Mouse (Mus musculus) forebrain, postnatal 0 days (tissue): ENCODE measurements around the gene Pcolce2. TPM values are rescaled to one million over a fixed set of nuclear protein-coding genes. Genes with fewer than 3 reads are reported as not detected.
"Not testable (repeated sequence)": the region's sequence is repeated elsewhere in the genome, so short reads cannot be mapped to it uniquely, and the experiment has no call there.

Source experiments
- ATAC-seq: fragments of 200-750 bp; cut with Nextera tagmentation; 2 replicates; pipeline ENCODE4 v1.8.0; 2017; ENCODE audit warnings: mild to moderate bottlenecking, moderate library complexity
- DNase-seq: peaks from one replicate; pipeline ENCODE4 v3.0.0-alpha.2; 2015
- H3K27ac ChIP-seq: fragments of 300-500 bp; sonication (generic); 2 replicates; pipeline ENCODE4 v1.5.1; 2014; ENCODE audit warnings: low read depth, mild to moderate bottlenecking, antibody characterized with exemption, low read length, moderate library complexity, mixed read lengths
- H3K27me3 ChIP-seq: fragments of 300-500 bp; sonication (generic); 2 replicates; pipeline ENCODE4 v1.6.1; 2014; ENCODE audit warnings: mild to moderate bottlenecking, low read length, mixed read lengths; ENCODE audit not compliant: insufficient read depth
- H3K36me3 ChIP-seq: fragments of 300-500 bp; sonication (generic); 2 replicates; pipeline ENCODE4 v1.6.1; 2014; ENCODE audit warnings: mild to moderate bottlenecking, moderate library complexity; ENCODE audit not compliant: insufficient read depth
- H3K4me1 ChIP-seq: fragments of 300-500 bp; sonication (generic); 2 replicates; pipeline ENCODE4 v1.6.1; 2014; ENCODE audit warnings: antibody characterized with exemption; ENCODE audit not compliant: insufficient read depth
- H3K4me2 ChIP-seq: fragments of 300-500 bp; sonication (generic); 2 replicates; pipeline ENCODE4 v1.6.1; 2014; ENCODE audit warnings: low read depth, mild to moderate bottlenecking, moderate library complexity
- H3K4me3 ChIP-seq: fragments of 300-500 bp; sonication (generic); 2 replicates; pipeline ENCODE4 v1.5.1; 2014; ENCODE audit warnings: low read depth, low read length, mixed read lengths
- H3K9ac ChIP-seq: fragments of 300-500 bp; sonication (generic); 2 replicates; pipeline ENCODE4 v1.6.1; 2014; ENCODE audit warnings: mild to moderate bottlenecking
- H3K9me3 ChIP-seq: fragments of 300-500 bp; sonication (generic); 2 replicates; pipeline ENCODE4 v1.6.1; 2016; ENCODE audit warnings: low read length
- CTCF ChIP-seq: sonication (generic); IDR thresholded peaks from 2 replicates; pipeline ENCODE4 v1.5.1; 2016; ENCODE audit warnings: antibody characterized with exemption, control low read depth, low read depth
- WGBS: fragments of 180-500 bp; shearing (Covaris S2); extraction: QIAGEN DNeasy Blood & Tissue Kit; methylation state at CpG from one replicate; pipeline ENCODE4 v1.1.7; 2014; 5-methylcytosine and 5-hydroxymethylcytosine counted together
- polyA plus RNA-seq: library from polyadenylated mRNA; unstranded; fragments of >200 nt; fragmentation: Nextera tagmentation; extraction: Ambion mirVana; gene quantifications from 2 replicates; pipeline ENCODE4 v1.2.1, GENCODE M21; 2015
- total RNA-seq: library from RNA; depleted of rRNA; stranded (reverse); fragments of >200 nt; gene quantifications from 2 replicates; pipeline ENCODE4 v1.2.3, GENCODE M21; 2014

The Pcolce2 gene
- total and polyA plus RNA-seq, 2 experiments from 2014 or later = 1.5 to 2.5 TPM

DNA sequence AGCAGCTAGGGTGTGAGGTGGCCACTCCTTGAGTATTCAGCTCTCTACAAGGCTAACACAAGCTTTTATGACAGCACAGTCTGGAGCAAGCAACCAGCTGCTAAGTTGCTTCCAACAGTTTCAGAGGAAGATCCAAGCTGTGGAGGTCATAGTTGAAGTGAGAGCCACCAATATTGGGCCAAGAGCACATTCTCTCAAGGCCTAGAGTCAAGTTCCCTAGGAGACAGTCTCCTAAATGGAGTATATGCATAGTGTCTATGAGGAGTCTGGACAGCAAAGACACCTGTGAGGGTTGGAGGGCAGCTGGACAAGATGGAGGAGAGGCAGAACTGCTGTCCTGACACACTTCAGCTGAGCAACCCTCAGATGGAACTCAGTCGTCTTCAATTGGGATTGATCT is 18.8 kb upstream of the Pcolce2 start:
- Histone ChIP-seq H3K36me3 (no peaks in the 10 kb centered on the region), H3K4me1 (no peaks in the 10 kb centered on the region), H3K9me3 (no peaks in the 10 kb centered on the region), H3K9ac (no peak overlapping the region), H3K4me2 (no peak overlapping the region), H3K27me3 (no peaks in the 10 kb centered on the region), H3K27ac (no peak overlapping the region), H3K4me3 (no peak overlapping the region)
- TF ChIP-seq CTCF = no peak
- ATAC-seq = no peak
- WGBS = 76% methylated on average over 1 of the region's 1 CpGs
- DNase-seq = no peak

DNA sequence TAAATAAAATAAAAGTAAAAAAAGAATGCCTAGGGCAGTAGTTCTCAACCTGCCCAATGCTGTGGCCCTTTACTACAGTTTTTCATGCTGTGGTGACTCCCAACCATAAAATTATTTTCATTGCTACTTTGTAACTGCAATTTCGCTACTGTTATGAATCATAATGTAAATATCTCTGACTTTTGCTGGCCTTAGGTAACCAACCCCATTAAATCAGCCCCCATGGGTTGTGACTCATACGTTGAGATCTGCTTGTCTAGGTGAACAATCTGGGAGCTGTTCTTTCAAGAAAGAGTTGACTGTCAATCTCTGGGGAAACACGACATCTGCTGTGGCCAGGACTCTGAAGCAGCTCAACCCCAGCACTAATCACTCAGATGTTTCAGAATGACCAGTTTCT is 13.3 kb upstream of the Pcolce2 start:
- Histone ChIP-seq H3K36me3 (no peaks in the 10 kb centered on the region), H3K27me3 (no peaks in the 10 kb centered on the region), H3K4me3 (no peak overlapping the region), H3K27ac (no peak overlapping the region), H3K4me1 (no peaks in the 10 kb centered on the region), H3K4me2 (no peak overlapping the region), H3K9me3 (no peaks in the 10 kb centered on the region), H3K9ac (no peak overlapping the region)
- TF ChIP-seq CTCF = no peak
- ATAC-seq (no peak), DNase-seq (no peak)
- 96% methylated on average over 3 of the region's 3 CpGs for WGBS

DNA sequence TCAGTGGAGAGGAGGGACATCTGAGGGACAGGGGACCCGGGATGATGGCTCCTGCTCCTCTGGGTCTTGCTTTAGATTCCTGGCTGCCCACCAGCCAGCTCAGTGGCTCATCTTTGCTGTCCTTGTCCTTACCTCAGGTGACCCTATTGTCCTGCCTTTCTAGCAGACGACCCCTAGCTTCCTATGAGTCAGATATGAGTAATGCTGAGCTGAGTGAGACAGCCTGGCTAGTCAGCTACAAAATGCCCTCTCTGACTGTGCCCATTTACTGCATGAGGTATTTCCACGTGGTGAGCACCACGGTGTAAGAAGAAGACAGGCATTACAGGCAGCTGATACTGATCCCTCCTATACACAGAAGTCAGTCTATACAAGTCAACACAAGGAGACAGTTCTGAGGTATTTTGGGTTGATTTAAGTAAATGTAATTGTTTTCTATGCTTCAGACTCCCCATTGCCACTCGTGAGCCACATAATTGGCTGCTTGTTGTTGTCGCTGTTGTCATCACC is 8.9 kb upstream of the Pcolce2 start:
- Histone ChIP-seq H3K27me3 (no peaks in the 10 kb centered on the region), H3K9ac (no peak overlapping the region), H3K4me3 (no peak overlapping the region), H3K4me1 (no peaks in the 10 kb centered on the region), H3K9me3 (no peaks in the 10 kb centered on the region), H3K27ac (no peak overlapping the region), H3K36me3 (no peaks in the 10 kb centered on the region), H3K4me2 (no peak overlapping the region)
- no peak for TF ChIP-seq CTCF
- WGBS = 88% methylated on average over 6 of the region's 6 CpGs
- no peak for ATAC-seq
- DNase-seq = no peak

DNA sequence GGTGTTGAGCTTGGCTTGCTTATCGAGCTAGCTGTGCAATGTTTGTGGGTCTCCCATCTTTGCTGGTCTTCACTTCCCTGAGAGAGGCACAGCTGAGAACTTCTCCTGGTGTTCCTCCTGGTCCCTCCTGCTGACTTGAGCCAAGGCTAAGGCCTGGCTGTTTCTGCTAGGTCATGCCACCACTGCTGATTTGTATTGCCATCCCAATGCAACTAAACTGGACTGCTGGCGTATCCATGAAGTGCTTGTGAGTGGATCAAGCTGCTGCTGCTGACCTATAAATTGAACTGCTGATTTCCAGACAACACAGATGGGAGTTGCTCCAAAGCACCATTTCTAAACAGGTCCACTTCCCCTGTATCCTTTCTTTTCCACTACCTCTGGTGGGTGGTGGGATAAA is 7.8 kb upstream of the Pcolce2 start:
- DNase-seq, H3K27me3 ChIP-seq, H3K4me3 ChIP-seq, H3K4me2 ChIP-seq, H3K9me3 ChIP-seq, H3K4me1 ChIP-seq, H3K27ac ChIP-seq, H3K9ac ChIP-seq, H3K36me3 ChIP-seq, ATAC-seq: not testable (repeated sequence)
- WGBS = 87% methylated on average over 2 of the region's 2 CpGs

DNA sequence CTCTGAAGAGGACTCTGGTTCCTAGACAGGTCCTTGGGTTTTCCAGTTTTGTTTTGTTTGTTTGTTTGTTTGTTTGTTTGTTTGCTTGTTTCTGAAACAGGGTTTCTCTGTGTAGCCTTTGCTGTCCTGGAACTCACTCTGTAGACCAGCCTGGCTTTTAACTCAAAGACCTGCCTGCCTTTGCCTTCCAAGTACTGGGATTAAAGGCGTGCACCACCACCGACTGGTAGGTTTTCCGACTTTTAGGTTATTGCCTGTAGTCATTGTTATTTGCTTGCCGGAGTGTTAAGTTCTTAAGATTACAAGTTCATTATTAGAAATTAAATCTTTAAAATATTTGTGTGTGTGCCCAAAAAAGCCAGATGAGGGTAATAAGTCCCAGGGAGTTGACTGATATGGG is 1.0 kb upstream of the Pcolce2 start:
- ATAC-seq = no peak
- H3K9ac ChIP-seq = no peak overlapping the region
- H3K4me3 ChIP-seq = no peak overlapping the region

DNA sequence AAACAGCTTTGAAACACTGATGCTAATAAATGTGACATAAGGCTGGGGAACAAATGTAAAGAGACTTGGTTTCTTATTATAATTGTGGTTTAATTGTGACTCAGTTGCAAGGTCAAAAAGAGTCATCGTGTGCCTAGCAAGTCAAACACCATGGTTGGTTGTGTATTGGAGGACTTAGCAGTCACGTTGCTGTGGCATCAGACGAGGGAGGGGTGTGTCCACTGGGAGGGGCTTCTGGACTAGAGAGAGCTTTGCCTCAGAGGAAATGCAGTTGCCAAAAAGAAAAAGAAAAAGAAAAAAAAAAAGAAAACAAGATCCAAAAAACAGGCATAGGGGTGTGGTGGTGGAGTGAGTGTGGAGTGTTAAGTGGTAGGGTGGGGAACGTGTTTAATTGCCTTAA is 2.5 kb downstream of the Pcolce2 start:
- Histone ChIP-seq H3K27me3 (no peaks in the 10 kb centered on the region), H3K4me2 (no peak overlapping the region), H3K9me3 (no peaks in the 10 kb centered on the region), H3K4me3 (no peak overlapping the region), H3K9ac (no peak overlapping the region), H3K36me3 (no peaks in the 10 kb centered on the region), H3K4me1 (no peaks in the 10 kb centered on the region), H3K27ac (no peak overlapping the region)
- DNase-seq (no peak), ATAC-seq (no peak)
- TF ChIP-seq CTCF = no peak
- WGBS = 48% methylated on average over 4 of the region's 4 CpGs

More for the DNA sequence above, 1.0 kb upstream of the Pcolce2 start:
- DNase-seq = no peak
- no peak overlapping the region for H3K27ac ChIP-seq
- WGBS = 65% methylated on average over 4 of the region's 4 CpGs
- H3K4me2 ChIP-seq = no peak overlapping the region; the same call in 1 of the 2 replicates
- no peaks in the 10 kb centered on the region for H3K27me3 ChIP-seq
- no peaks in the 10 kb centered on the region for H3K4me1 ChIP-seq
- no peaks in the 10 kb centered on the region for H3K9me3 ChIP-seq
- H3K36me3 ChIP-seq = no peaks in the 10 kb centered on the region
- no peak for TF ChIP-seq CTCF

DNA sequence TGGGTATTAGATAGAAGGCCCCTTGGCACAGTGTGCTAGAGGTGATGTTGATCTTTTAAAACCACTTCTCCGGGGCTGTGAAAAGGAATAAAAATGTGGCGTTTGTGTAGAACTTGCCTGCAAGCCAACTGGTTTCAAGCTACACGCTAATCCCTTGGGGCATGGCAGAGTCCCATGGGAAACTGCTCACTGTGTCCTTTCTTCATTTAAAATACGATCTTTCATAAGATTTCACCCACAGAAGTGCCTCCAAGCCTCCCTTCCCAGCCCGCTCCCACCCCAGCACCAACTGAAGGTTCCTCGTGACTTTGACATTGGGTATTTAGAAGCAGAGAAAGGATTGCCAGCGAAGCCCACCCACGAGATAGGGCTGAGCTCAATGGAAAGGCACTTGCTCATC is 8.5 kb downstream of the Pcolce2 start:
- no peaks in the 10 kb centered on the region for H3K4me1 ChIP-seq
- no peaks in the 10 kb centered on the region for H3K27me3 ChIP-seq
- H3K4me3 ChIP-seq = no peak overlapping the region
- DNase-seq (no peak), ATAC-seq (no peak)
- no peaks in the 10 kb centered on the region for H3K36me3 ChIP-seq
- no peak for TF ChIP-seq CTCF
- H3K27ac ChIP-seq = no peak overlapping the region
- H3K9ac ChIP-seq = no peak overlapping the region
- H3K4me2 ChIP-seq = no peak overlapping the region
- WGBS = 88% methylated on average over 8 of the region's 8 CpGs
- no peaks in the 10 kb centered on the region for H3K9me3 ChIP-seq

DNA sequence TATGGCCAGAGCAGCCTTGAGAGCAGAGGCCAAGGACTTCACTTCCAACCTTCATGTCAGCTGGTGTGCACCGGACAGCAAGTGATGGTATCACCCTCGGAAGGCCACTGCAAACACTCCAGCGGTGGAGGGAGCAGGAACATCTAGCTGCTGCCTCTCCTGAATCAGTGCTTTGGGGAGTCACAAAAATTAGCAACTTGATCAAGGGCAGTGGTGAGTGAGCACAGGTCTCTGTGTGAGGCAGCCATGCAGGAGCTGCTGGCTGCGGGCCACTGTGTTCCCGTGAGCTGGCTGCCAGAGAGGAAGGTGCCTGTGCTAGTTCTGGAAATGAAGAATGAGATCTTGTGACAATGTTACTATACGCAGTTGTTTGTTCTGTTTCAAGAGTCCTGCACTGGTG is 16.0 kb downstream of the Pcolce2 start:
- no peaks in the 10 kb centered on the region for H3K4me1 ChIP-seq
- H3K27me3 ChIP-seq = no peaks in the 10 kb centered on the region
- DNase-seq (no peak), ATAC-seq (no peak)
- TF ChIP-seq CTCF = no peak
- H3K27ac ChIP-seq = no peak overlapping the region
- no peak overlapping the region for H3K4me2 ChIP-seq
- H3K9ac ChIP-seq = no peak overlapping the region
- WGBS = 83% methylated on average over 6 of the region's 6 CpGs
- H3K36me3 ChIP-seq = no peaks in the 10 kb centered on the region
- H3K4me3 ChIP-seq = no peak overlapping the region
- H3K9me3 ChIP-seq = no peaks in the 10 kb centered on the region
